Mouse (Mus musculus) midbrain, embryonic 13.5 days (tissue): ENCODE results near the gene Anapc16. TPM values are rescaled to one million over a fixed set of nuclear protein-coding genes. Genes with fewer than 3 reads are reported as not detected.
A peak's percentile ranks its signal among the peaks of the same experiment; 100 is the strongest.
"Not testable (repeated sequence)": the region's sequence is repeated elsewhere in the genome, so short reads cannot be mapped to it uniquely, and the experiment has no call there.

ENCODE experiments used
- ATAC-seq: fragments of 200-750 bp; cut with Nextera tagmentation; 2 replicates; pipeline ENCODE4 v1.8.0; 2017; ENCODE audit warnings: mild to moderate bottlenecking, moderate TSS enrichment, moderate library complexity
- H3K27ac ChIP-seq: fragments of 300-500 bp; sonication (generic); 2 replicates; pipeline ENCODE4 v1.5.1; 2015; ENCODE audit warnings: inconsistent platforms, mild to moderate bottlenecking, moderate library complexity
- H3K27me3 ChIP-seq: fragments of 300-500 bp; sonication (generic); 2 replicates; pipeline ENCODE4 v1.6.1; 2015; ENCODE audit warnings: mild to moderate bottlenecking, inconsistent platforms
- H3K36me3 ChIP-seq: fragments of 300-500 bp; sonication (generic); 2 replicates; pipeline ENCODE4 v1.6.1; 2015; ENCODE audit warnings: mild to moderate bottlenecking, inconsistent platforms
- H3K4me1 ChIP-seq: fragments of 300-500 bp; sonication (generic); replicated peaks from 2 replicates; pipeline ENCODE4 v1.6.1; 2015; ENCODE audit warnings: inconsistent platforms
- H3K4me2 ChIP-seq: fragments of 300-500 bp; sonication (generic); replicated peaks from 2 replicates; pipeline ENCODE4 v1.6.1; 2015; ENCODE audit warnings: moderate library complexity, mild to moderate bottlenecking, inconsistent platforms
- H3K4me3 ChIP-seq: fragments of 300-500 bp; sonication (generic); replicated peaks from 2 replicates; pipeline ENCODE4 v1.5.1; 2015; ENCODE audit warnings: mild to moderate bottlenecking, inconsistent platforms
- H3K9ac ChIP-seq: fragments of 300-500 bp; sonication (generic); replicated peaks from 2 replicates; pipeline ENCODE4 v1.6.1; 2015; ENCODE audit warnings: mild to moderate bottlenecking, inconsistent platforms
- H3K9me3 ChIP-seq: fragments of 300-500 bp; sonication (generic); 2 replicates; pipeline ENCODE4 v1.6.1; 2016; ENCODE audit warnings: mild to moderate bottlenecking, inconsistent platforms
- WGBS: fragments of 180-500 bp; shearing (Covaris S2); methylation state at CpG from one replicate; pipeline ENCODE4 v1.1.7; 2015; 5-methylcytosine and 5-hydroxymethylcytosine counted together
- polyA plus RNA-seq: library from polyadenylated mRNA; unstranded; fragments of >200 nt; fragmentation: Nextera tagmentation; extraction: Ambion mirVana; gene quantifications from 2 replicates; pipeline ENCODE4 v1.2.1, GENCODE M21; 2015

Anapc16 gene
- polyA plus RNA-seq, 1 experiment from 2014 or later: 121 TPM

DNA sequence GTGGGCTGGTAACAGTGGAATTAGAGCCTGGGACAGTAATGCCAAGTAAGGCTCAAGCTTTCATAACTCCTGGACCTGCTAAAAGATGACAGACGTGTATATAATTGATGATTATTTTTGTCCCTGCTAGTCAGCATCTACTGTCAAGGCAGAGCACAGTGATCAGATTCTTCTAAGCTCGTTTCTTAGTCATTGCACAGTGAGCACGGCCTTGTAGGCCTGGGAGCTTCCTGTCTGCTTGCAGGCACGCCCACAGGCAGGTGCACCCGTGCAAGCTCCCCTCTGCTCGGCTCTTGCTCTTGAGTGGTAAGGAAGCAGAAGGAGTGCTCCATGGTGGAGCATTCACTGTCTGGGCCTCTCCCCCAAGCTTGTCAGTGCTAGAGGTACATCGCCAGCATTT lies 25.2 kb upstream of the Anapc16 start:
- Histone ChIP-seq H3K27ac (no peak overlapping the region), H3K9me3 (no peaks in the 10 kb centered on the region), H3K27me3 (no peaks in the 10 kb centered on the region), H3K4me3 (no peak overlapping the region), H3K4me2 (no peak overlapping the region), H3K9ac (no peak overlapping the region), H3K4me1 (peaks cover 36% of the 10 kb centered on the region), H3K36me3 (no peaks in the 10 kb centered on the region)
- no peak for ATAC-seq
- 83% methylated on average over 7 of the region's 7 CpGs for WGBS

GRCm38 (mm10) chr10:60027619-60028084 lies 24.7 kb upstream of the Anapc16 start:
- peak overlapping the region; percentile 11; the same call in 1 of the 2 replicates for H3K27ac ChIP-seq
- no peaks in the 10 kb centered on the region for H3K9me3 ChIP-seq
- no peaks in the 10 kb centered on the region for H3K27me3 ChIP-seq
- 59% methylated on average over 2 of the region's 2 CpGs for WGBS
- H3K4me3 ChIP-seq: no peak overlapping the region
- H3K9ac ChIP-seq: no peak overlapping the region
- H3K4me2 ChIP-seq: no peak overlapping the region
- 0 out of 2 replicates have a peak, but pooled peaks cover 2% of the 10 kb centered on the region for H3K36me3 ChIP-seq
- H3K4me1 ChIP-seq: peaks cover 32% of the 10 kb centered on the region
- ATAC-seq: no peak

- H3K9me3 ChIP-seq: no peaks in the 10 kb centered on the region
- no peak overlapping the region for H3K9ac ChIP-seq
- H3K4me2 ChIP-seq: no peak overlapping the region
- H3K27ac ChIP-seq: no peak overlapping the region; the same call in 1 of the 2 replicates
- H3K36me3 ChIP-seq: peaks cover 10% of the 10 kb centered on the region; the same call in 1 of the 2 replicates
- no peak overlapping the region for H3K4me3 ChIP-seq
- no peaks in the 10 kb centered on the region for H3K27me3 ChIP-seq
- peaks cover 24% of the 10 kb centered on the region for H3K4me1 ChIP-seq
- ATAC-seq: 0 out of 2 replicates have a peak, but pooled peaks have one; percentile 32
- 51% methylated on average over 13 of the region's 13 CpGs for WGBS
These were observed 23.9 kb upstream of the Anapc16 start for GRCm38 (mm10) chr10:60026759-60027395.

DNA sequence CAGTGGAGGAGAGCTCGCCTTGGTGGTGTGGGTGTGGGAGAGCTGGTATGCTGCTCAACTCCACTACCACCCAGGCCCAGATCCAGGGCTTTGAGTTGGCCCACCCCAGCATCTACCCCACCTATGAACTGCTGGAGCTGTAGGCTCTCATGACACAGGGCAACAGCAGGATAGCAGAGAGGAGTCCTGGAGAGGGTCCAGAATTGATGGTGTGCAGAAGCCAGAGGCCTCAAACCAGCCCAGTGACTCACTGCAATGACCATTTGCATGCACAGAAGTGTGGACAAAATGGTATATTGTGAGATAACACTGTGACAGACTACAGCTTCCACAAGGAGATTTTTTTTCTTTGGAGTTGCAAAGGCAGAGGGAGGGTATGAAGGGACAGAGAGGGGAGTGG lies 20.8 kb upstream of the Anapc16 start:
- Histone ChIP-seq H3K4me3 (no peak overlapping the region), H3K9ac (no peak overlapping the region)

DNA sequence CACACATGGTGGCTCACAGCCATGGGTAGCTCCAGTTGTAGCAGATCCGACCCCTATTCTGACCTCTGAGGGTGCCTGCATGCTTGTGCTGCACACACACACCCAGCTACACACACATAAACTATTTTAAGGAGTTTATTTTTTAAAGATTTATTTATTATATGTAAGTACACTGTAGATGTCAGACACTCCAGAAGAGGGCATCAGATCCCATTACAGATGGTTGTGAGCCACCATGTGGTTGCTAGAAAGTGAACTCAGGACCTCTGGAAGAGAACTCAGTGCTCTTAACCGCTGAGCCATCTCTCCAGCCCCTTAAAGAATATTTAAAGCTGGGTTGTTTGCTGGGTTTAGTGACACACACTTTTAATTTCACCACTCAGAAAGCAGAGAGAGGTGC lies 16.4 kb upstream of the Anapc16 start:
- Histone ChIP-seq H3K36me3 (peaks cover 30% of the 10 kb centered on the region), H3K27ac (no peak overlapping the region), H3K4me2 (no peak overlapping the region), H3K9me3 (no peaks in the 10 kb centered on the region), H3K4me1 (no peaks in the 10 kb centered on the region), H3K4me3 (no peak overlapping the region), H3K27me3 (no peaks in the 10 kb centered on the region), H3K9ac (no peak overlapping the region)
- no peak for ATAC-seq
- 79% methylated on average over 2 of the region's 2 CpGs for WGBS

More for the DNA sequence above, 20.8 kb upstream of the Anapc16 start:
- no peak for ATAC-seq
- Histone ChIP-seq H3K36me3 (peaks cover 12% of the 10 kb centered on the region; the same call in 1 of the 2 replicates), H3K4me1 (peaks cover 20% of the 10 kb centered on the region), H3K27me3 (no peaks in the 10 kb centered on the region), H3K4me2 (no peak overlapping the region), H3K27ac (no peak overlapping the region), H3K9me3 (no peaks in the 10 kb centered on the region)
- WGBS: 95% methylated on average over 1 of the region's 1 CpGs

- ATAC-seq: no peak
- 92% methylated on average over 6 of the region's 6 CpGs for WGBS
- H3K9ac ChIP-seq: no peak overlapping the region
- H3K9me3 ChIP-seq: no peaks in the 10 kb centered on the region
- H3K27me3 ChIP-seq: no peaks in the 10 kb centered on the region
- H3K36me3 ChIP-seq: peaks cover 40% of the 10 kb centered on the region
- H3K27ac ChIP-seq: no peak overlapping the region
- H3K4me2 ChIP-seq: no peak overlapping the region
- H3K4me3 ChIP-seq: no peak overlapping the region
- H3K4me1 ChIP-seq: no peaks in the 10 kb centered on the region
These were observed 13.3 kb upstream of the Anapc16 start for GRCm38 (mm10) chr10:60016223-60016622.

GRCm38 (mm10) chr10:60009115-60009514 lies 6.2 kb upstream of the Anapc16 start:
- Histone ChIP-seq H3K4me3 (no peak overlapping the region), H3K27ac (no peak overlapping the region), H3K9me3 (no peaks in the 10 kb centered on the region), H3K9ac (no peak overlapping the region), H3K27me3 (no peaks in the 10 kb centered on the region), H3K36me3 (peaks cover 34% of the 10 kb centered on the region), H3K4me2 (no peak overlapping the region), H3K4me1 (no peaks in the 10 kb centered on the region; the same call in 1 of the 2 replicates)
- 90% methylated on average over 2 of the region's 3 CpGs for WGBS
- no peak for ATAC-seq

GRCm38 (mm10) chr10:60005264-60005663 lies 2.3 kb upstream of the Anapc16 start:
- Histone ChIP-seq H3K9me3 (no peaks in the 10 kb centered on the region), H3K27ac (no peak overlapping the region), H3K36me3 (peaks cover 23% of the 10 kb centered on the region), H3K9ac (no peak overlapping the region), H3K4me3 (no peak overlapping the region), H3K27me3 (no peaks in the 10 kb centered on the region), H3K4me1 (peaks cover 21% of the 10 kb centered on the region), H3K4me2 (no peak overlapping the region)
- WGBS: 67% methylated on average over 2 of the region's 2 CpGs
- no peak for ATAC-seq

GRCm38 (mm10) chr10:60003847-60004246 lies 912 bp upstream of the Anapc16 start:
- 77% methylated on average over 9 of the region's 9 CpGs for WGBS
- peak overlapping the region; percentile 65 for H3K4me2 ChIP-seq
- H3K9me3 ChIP-seq: no peaks in the 10 kb centered on the region
- peaks cover 22% of the 10 kb centered on the region for H3K4me1 ChIP-seq
- peak overlapping the region; percentile 97 for H3K27ac ChIP-seq
- no peaks in the 10 kb centered on the region for H3K27me3 ChIP-seq
- H3K4me3 ChIP-seq: peak overlapping the region; percentile 61
- ATAC-seq: no peak
- H3K36me3 ChIP-seq: peaks cover 21% of the 10 kb centered on the region
- H3K9ac ChIP-seq: peak overlapping the region; percentile 66

DNA sequence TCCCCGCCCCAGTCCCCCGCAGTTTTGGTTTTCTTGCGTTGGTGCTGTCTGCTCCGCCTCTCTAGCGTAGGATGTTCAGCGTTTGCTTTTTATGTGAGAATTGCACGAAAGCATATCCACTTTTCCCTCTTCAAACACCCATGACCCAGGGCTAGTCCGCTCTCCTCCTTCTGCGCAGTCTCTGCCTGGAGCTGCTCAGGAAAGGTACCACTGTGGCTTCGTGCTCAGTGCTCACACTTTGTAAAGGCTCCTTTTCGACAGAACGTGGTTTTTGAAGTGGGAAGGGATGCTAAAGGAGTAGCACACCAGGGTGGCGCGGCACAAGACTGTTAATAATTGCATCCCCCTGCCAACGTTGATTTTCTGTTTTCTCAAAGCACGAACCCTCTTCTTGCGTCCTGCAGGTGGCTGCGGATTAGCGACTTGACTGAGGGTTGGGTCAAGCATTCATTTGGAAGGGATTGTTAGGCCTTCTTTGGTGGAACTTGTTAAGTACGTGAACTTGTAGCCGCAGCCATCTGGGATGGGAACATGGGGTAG lies 348 bp upstream of the Anapc16 start:
- under 1% methylated on average over 21 of the region's 21 CpGs for WGBS

DNA sequence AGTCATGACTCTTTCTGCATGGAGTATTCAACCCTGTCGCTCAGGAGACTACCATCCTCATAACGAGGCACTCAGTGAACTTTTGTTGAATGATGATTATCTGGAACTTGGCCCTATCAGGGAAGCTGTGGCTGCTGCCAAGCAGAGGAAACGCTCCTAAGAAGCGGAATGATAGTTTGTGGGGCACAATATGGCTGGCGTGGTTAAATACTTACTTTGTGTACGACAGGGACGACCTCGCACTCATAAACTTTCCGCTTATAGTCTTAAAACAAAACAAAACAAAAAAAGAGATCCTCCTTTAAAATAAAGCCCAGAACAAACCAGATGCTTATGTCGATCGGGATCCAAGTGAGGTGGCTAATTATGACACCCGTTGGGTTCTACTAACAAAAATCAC lies 732 bp downstream of the Anapc16 start:
- no peaks in the 10 kb centered on the region for H3K27me3 ChIP-seq
- H3K9me3 ChIP-seq: no peaks in the 10 kb centered on the region
- peak overlapping the region; percentile 65 for H3K4me2 ChIP-seq
- H3K27ac ChIP-seq: peak overlapping the region; percentile 97
- H3K36me3 ChIP-seq: peaks cover 10% of the 10 kb centered on the region; the same call in 1 of the 2 replicates
- WGBS: 5% methylated on average over 12 of the region's 12 CpGs
- peak overlapping the region; percentile 61 for H3K4me3 ChIP-seq
- ATAC-seq: no peak
- peaks cover 22% of the 10 kb centered on the region for H3K4me1 ChIP-seq
- peak overlapping the region; percentile 70 for H3K9ac ChIP-seq

More for the DNA sequence above, 348 bp upstream of the Anapc16 start:
- Histone ChIP-seq H3K4me1 (peaks cover 22% of the 10 kb centered on the region), H3K27ac (peak overlapping the region; percentile 97), H3K36me3 (peaks cover 19% of the 10 kb centered on the region), H3K27me3 (no peaks in the 10 kb centered on the region), H3K9me3 (no peaks in the 10 kb centered on the region), H3K4me3 (peak overlapping the region; percentile 61), H3K4me2 (peak overlapping the region; percentile 65), H3K9ac (peak overlapping the region; percentile 66)
- ATAC-seq: peak; percentile 87

DNA sequence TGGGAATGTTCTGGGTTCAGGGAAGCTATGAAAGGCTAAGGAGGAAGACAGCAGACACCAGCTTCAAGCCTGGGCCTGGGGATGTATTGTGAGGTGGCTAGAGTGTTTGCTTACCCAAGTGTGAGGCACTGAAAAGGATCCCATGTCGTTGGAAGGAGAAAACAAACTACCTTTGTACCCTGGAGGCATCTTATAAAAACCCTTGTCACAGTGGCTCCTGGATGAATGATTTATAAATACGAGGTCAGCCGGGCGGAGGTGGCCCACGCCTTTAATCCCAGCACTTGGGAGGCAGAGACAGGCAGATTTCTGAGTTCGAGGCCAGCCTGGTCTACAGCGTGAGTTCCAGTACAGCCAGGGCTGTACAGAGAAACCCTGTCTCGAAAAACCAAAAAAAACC lies 1.3 kb downstream of the Anapc16 start:
- H3K36me3 ChIP-seq: peaks cover 12% of the 10 kb centered on the region; the same call in 1 of the 2 replicates
- peaks cover 22% of the 10 kb centered on the region for H3K4me1 ChIP-seq
- peak overlapping the region; percentile 65 for H3K4me2 ChIP-seq
- not testable (repeated sequence) for H3K27me3 ChIP-seq, H3K9me3 ChIP-seq, ATAC-seq, H3K27ac ChIP-seq
- WGBS: 90% methylated on average over 8 of the region's 8 CpGs
- H3K9ac ChIP-seq: peak overlapping the region; percentile 70
- H3K4me3 ChIP-seq: peak overlapping the region; percentile 61
